Mouse (Mus musculus): ENCODE results near the gene Dst. TPM values are rescaled to one million over a fixed set of nuclear protein-coding genes. Genes with fewer than 3 reads are reported as not detected.
"Not testable (repeated sequence)": the region's sequence is repeated elsewhere in the genome, so short reads cannot be mapped to it uniquely, and the experiment has no call there.

The Dst gene
- total and polyA plus RNA-seq, 2 experiments from 2014 or later: 31.7 to 155 TPM

DNA sequence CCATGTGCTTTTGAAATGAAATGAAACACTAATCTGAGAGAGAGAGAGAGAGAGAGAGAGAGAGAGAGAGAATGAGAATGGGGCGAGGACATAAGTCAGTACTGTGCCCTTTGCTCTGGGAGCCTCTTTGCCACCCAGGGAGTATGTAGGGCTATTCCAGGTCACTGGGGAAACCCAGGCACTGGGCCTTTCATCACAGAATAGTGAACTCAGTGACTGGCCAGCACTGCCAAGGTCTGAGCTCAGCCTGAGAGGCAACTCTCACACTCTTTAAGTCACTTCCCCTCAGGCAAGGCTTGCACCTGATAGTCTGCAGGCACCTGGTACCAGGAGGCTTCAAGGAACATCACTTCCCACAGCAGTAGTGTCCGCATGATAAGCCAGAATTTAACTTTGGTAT, 398.7 kb downstream of the Dst start:
- Histone ChIP-seq H3K27me3 (ENCODE audit: insufficient read depth, low read length) (no peaks in the 10 kb centered on the region), H3K9me3 (ENCODE audit: low read length) (no peaks in the 10 kb centered on the region), H3K36me3 (ENCODE audit: insufficient read depth, low read length) (peaks cover 28% of the 10 kb centered on the region), H3K27ac (ENCODE audit: low read depth, low read length) (no peak overlapping the region), H3K4me1 (ENCODE audit: insufficient read depth, low read length) (no peaks in the 10 kb centered on the region), H3K9ac (replicated peaks; ENCODE audit: low read length, poor library complexity, severe bottlenecking) (no peak overlapping the region), H3K4me2 (ENCODE audit: low read depth, low read length, poor library complexity, severe bottlenecking) (no peak overlapping the region), H3K4me3 (ENCODE audit: low read depth, low read length) (no peak overlapping the region)
- 90% methylated on average over 2 of the region's 2 CpGs for WGBS
- no peak for ATAC-seq (ENCODE audit: low FRiP score)
- no peak for TF ChIP-seq CTCF (IDR thresholded peaks at IDR 0.05)
- DNase-seq (ENCODE audit: low spot score): no peak

DNA sequence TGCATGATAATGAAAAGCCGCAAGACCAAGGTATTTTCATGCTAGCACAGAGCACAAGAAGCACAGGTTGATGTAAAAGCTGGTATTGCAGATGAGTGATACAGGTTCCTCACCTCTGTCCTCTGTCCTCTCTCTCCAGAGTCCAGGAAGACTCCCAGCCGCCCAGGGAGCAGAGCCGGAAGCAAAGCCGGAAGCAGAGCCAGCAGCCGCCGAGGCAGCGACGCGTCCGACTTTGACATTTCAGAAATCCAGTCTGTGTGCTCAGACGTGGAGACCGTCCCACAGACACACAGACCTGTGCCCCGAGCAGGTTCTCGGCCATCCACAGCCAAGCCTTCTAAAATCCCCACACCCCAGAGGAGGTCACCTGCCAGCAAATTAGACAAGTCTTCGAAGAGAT, 399.2 kb downstream of the Dst start:
- Histone ChIP-seq H3K27me3 (ENCODE audit: insufficient read depth, low read length) (no peaks in the 10 kb centered on the region), H3K9ac (replicated peaks; ENCODE audit: low read length, poor library complexity, severe bottlenecking) (no peak overlapping the region), H3K9me3 (ENCODE audit: low read length) (no peaks in the 10 kb centered on the region), H3K27ac (ENCODE audit: low read depth, low read length) (no peak overlapping the region), H3K4me2 (ENCODE audit: low read depth, low read length, poor library complexity, severe bottlenecking) (no peak overlapping the region), H3K4me3 (ENCODE audit: low read depth, low read length) (no peak overlapping the region), H3K36me3 (ENCODE audit: insufficient read depth, low read length) (peaks cover 28% of the 10 kb centered on the region), H3K4me1 (ENCODE audit: insufficient read depth, low read length) (no peaks in the 10 kb centered on the region)
- DNase-seq (ENCODE audit: low spot score) (no peak), ATAC-seq (ENCODE audit: low FRiP score) (no peak)
- no peak for TF ChIP-seq CTCF (IDR thresholded peaks at IDR 0.05)
- WGBS: 97% methylated on average over 15 of the region's 15 CpGs

- DNase-seq (ENCODE audit: low spot score); H3K9me3 ChIP-seq (ENCODE audit: low read length); H3K4me1 ChIP-seq (ENCODE audit: insufficient read depth, low read length); H3K4me2 ChIP-seq (ENCODE audit: low read depth, low read length, poor library complexity, severe bottlenecking); ATAC-seq (ENCODE audit: low FRiP score); H3K27me3 ChIP-seq (ENCODE audit: insufficient read depth, low read length); H3K9ac ChIP-seq (replicated peaks; ENCODE audit: low read length, poor library complexity, severe bottlenecking); H3K27ac ChIP-seq (ENCODE audit: low read depth, low read length); H3K4me3 ChIP-seq (ENCODE audit: low read depth, low read length): not testable (repeated sequence)
- WGBS: 100% methylated on average over 3 of the region's 3 CpGs
- H3K36me3 ChIP-seq (ENCODE audit: insufficient read depth, low read length): peaks cover 19% of the 10 kb centered on the region
These were observed 400.8 kb downstream of the Dst start for GRCm38 (mm10) chr1:34308841-34309240.

GRCm38 (mm10) chr1:34309396-34309795, 401.4 kb downstream of the Dst start:
- no peak overlapping the region for H3K4me2 ChIP-seq (ENCODE audit: low read depth, low read length, poor library complexity, severe bottlenecking)
- H3K4me1 ChIP-seq (ENCODE audit: insufficient read depth, low read length): no peaks in the 10 kb centered on the region
- 96% methylated on average over 12 of the region's 12 CpGs for WGBS
- TF ChIP-seq CTCF (IDR thresholded peaks at IDR 0.05): no peak
- no peaks in the 10 kb centered on the region for H3K9me3 ChIP-seq (ENCODE audit: low read length)
- no peak for ATAC-seq (ENCODE audit: low FRiP score)
- no peaks in the 10 kb centered on the region for H3K27me3 ChIP-seq (ENCODE audit: insufficient read depth, low read length)
- H3K9ac ChIP-seq (replicated peaks; ENCODE audit: low read length, poor library complexity, severe bottlenecking): no peak overlapping the region
- peaks cover 19% of the 10 kb centered on the region for H3K36me3 ChIP-seq (ENCODE audit: insufficient read depth, low read length)
- no peak for DNase-seq (ENCODE audit: low spot score)
- H3K27ac ChIP-seq (ENCODE audit: low read depth, low read length): no peak overlapping the region
- no peak overlapping the region for H3K4me3 ChIP-seq (ENCODE audit: low read depth, low read length)

- ATAC-seq (ENCODE audit: low FRiP score): no peak
- no peak for TF ChIP-seq CTCF (IDR thresholded peaks at IDR 0.05)
- 84% methylated on average over 8 of the region's 8 CpGs for WGBS
- no peaks in the 10 kb centered on the region for H3K9me3 ChIP-seq (ENCODE audit: low read length)
- H3K4me2 ChIP-seq (ENCODE audit: low read depth, low read length, poor library complexity, severe bottlenecking): no peak overlapping the region
- no peaks in the 10 kb centered on the region for H3K27me3 ChIP-seq (ENCODE audit: insufficient read depth, low read length)
- no peak overlapping the region for H3K4me3 ChIP-seq (ENCODE audit: low read depth, low read length)
- peaks cover 19% of the 10 kb centered on the region for H3K36me3 ChIP-seq (ENCODE audit: insufficient read depth, low read length)
- H3K4me1 ChIP-seq (ENCODE audit: insufficient read depth, low read length): no peaks in the 10 kb centered on the region
- no peak overlapping the region for H3K9ac ChIP-seq (replicated peaks; ENCODE audit: low read length, poor library complexity, severe bottlenecking)
- no peak overlapping the region for H3K27ac ChIP-seq (ENCODE audit: low read depth, low read length)
- no peak for DNase-seq (ENCODE audit: low spot score)
These were observed 402.7 kb downstream of the Dst start for GRCm38 (mm10) chr1:34310532-34311250.

DNA sequence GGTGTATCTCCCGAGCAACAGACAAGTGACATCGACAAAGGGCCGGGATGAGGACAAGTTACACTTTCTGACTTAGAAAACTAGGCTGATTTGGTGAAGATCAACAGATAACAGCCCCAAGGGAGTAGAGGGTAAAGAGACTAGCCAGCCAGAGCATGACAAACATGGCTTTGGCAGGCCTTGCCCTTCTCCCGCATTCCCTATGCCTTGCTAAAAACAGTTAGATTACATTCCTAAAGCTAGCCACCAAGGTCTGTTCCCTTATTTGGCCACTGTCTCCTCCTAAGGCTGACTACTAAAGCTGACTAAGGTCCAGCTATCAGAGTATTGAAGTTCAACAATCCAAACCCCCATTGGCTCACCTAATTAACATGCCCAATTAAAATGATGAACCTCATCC, 404.8 kb downstream of the Dst start:
- Histone ChIP-seq H3K27ac (ENCODE audit: low read depth, low read length) (no peak overlapping the region), H3K27me3 (ENCODE audit: insufficient read depth, low read length) (no peaks in the 10 kb centered on the region), H3K9ac (replicated peaks; ENCODE audit: low read length, poor library complexity, severe bottlenecking) (no peak overlapping the region), H3K4me3 (ENCODE audit: low read depth, low read length) (no peak overlapping the region), H3K36me3 (ENCODE audit: insufficient read depth, low read length) (0 out of 2 replicates have a peak, but pooled peaks cover 2% of the 10 kb centered on the region), H3K4me2 (ENCODE audit: low read depth, low read length, poor library complexity, severe bottlenecking) (no peak overlapping the region), H3K4me1 (ENCODE audit: insufficient read depth, low read length) (no peaks in the 10 kb centered on the region), H3K9me3 (ENCODE audit: low read length) (no peaks in the 10 kb centered on the region)
- no peak for TF ChIP-seq CTCF (IDR thresholded peaks at IDR 0.05)
- ATAC-seq (ENCODE audit: low FRiP score): no peak
- no peak for DNase-seq (ENCODE audit: low spot score)
- 89% methylated on average over 4 of the region's 4 CpGs for WGBS

All from midbrain, postnatal 0 days (tissue).